Mouse (Mus musculus) E14TG2a.4 (cell line): Measurements from ENCODE around the gene 2310007B03Rik.

Source experiments
- H3K27me3 ChIP-seq: 2 replicates; pipeline ENCODE4 v1.6.1; 2014; ENCODE audit warnings: low read length, control low read depth; ENCODE audit not compliant: insufficient read depth
- H3K36me3 ChIP-seq: 2 replicates; pipeline ENCODE4 v1.6.1; 2014; ENCODE audit warnings: low read length, control low read depth; ENCODE audit not compliant: insufficient read depth
- H3K4me1 ChIP-seq: replicated peaks from 2 replicates; pipeline ENCODE4 v1.6.1; 2014; ENCODE audit warnings: low read depth, low read length, control low read depth
- H3K4me3 ChIP-seq: replicated peaks from 2 replicates; pipeline ENCODE4 v1.5.1; 2014; ENCODE audit warnings: mild to moderate bottlenecking, low read length
- H3K9me3 ChIP-seq: 2 replicates; pipeline ENCODE4 v1.6.1; 2014; ENCODE audit warnings: low read length, control low read depth
- CTCF ChIP-seq: conservative IDR thresholded peaks from 2 replicates; pipeline ENCODE4 v1.5.1; 2014; ENCODE audit warnings: low read length
- NANOG ChIP-seq: IDR thresholded peaks from 2 replicates; pipeline ENCODE4 v1.6.1; 2014; ENCODE audit warnings: borderline replicate concordance, low read length, mixed read lengths
- POU5F1 ChIP-seq: IDR thresholded peaks from 2 replicates; pipeline ENCODE4 v1.6.1; 2014; ENCODE audit warnings: low read length, borderline replicate concordance

Gene 2310007B03Rik

GRCm38 (mm10) chr1:93184071-93184828 lies 23.5 kb upstream of the 2310007B03Rik start:
- peaks cover 21% of the 10 kb centered on the region for H3K4me1 ChIP-seq
- H3K27me3 ChIP-seq: peaks cover 76% of the 10 kb centered on the region
- H3K4me3 ChIP-seq: no peak overlapping the region
- H3K36me3 ChIP-seq: no peaks in the 10 kb centered on the region
- H3K9me3 ChIP-seq: no peaks in the 10 kb centered on the region
- TF ChIP-seq CTCF: no peak
- TF ChIP-seq NANOG: no peak

- Histone ChIP-seq H3K27me3 (peaks cover 81% of the 10 kb centered on the region), H3K9me3 (no peaks in the 10 kb centered on the region), H3K4me3 (no peak overlapping the region), H3K4me1 (peaks cover 20% of the 10 kb centered on the region), H3K36me3 (no peaks in the 10 kb centered on the region)
- no peak for TF ChIP-seq POU5F1
- TF ChIP-seq CTCF: no peak
- no peak for TF ChIP-seq NANOG
Observed at GRCm38 (mm10) chr1:93182281-93182680, 21.5 kb upstream of the 2310007B03Rik start.

GRCm38 (mm10) chr1:93176525-93177332 lies 16.0 kb upstream of the 2310007B03Rik start:
- Histone ChIP-seq H3K4me1 (peaks cover 40% of the 10 kb centered on the region), H3K36me3 (no peaks in the 10 kb centered on the region), H3K4me3 (peak overlapping the region; percentile 74), H3K27me3 (peaks cover 72% of the 10 kb centered on the region), H3K9me3 (no peaks in the 10 kb centered on the region)
- no peak for TF ChIP-seq NANOG
- no peak for TF ChIP-seq CTCF
- no peak for TF ChIP-seq POU5F1

GRCm38 (mm10) chr1:93175849-93176248 lies 15.1 kb upstream of the 2310007B03Rik start:
- H3K4me3 ChIP-seq: peak overlapping the region; percentile 8
- H3K27me3 ChIP-seq: peaks cover 63% of the 10 kb centered on the region
- H3K36me3 ChIP-seq: no peaks in the 10 kb centered on the region
- H3K9me3 ChIP-seq: no peaks in the 10 kb centered on the region
- TF ChIP-seq CTCF (no peak), NANOG (no peak), POU5F1 (no peak)
- H3K4me1 ChIP-seq: peaks cover 40% of the 10 kb centered on the region

- Histone ChIP-seq H3K27me3 (peaks cover 55% of the 10 kb centered on the region), H3K4me3 (no peak overlapping the region), H3K36me3 (no peaks in the 10 kb centered on the region), H3K4me1 (peaks cover 40% of the 10 kb centered on the region), H3K9me3 (no peaks in the 10 kb centered on the region)
- TF ChIP-seq POU5F1 (no peak), CTCF (peak; percentile 95)
Observed at GRCm38 (mm10) chr1:93174399-93174798, 13.7 kb upstream of the 2310007B03Rik start.

- H3K27me3 ChIP-seq: peaks cover 48% of the 10 kb centered on the region
- TF ChIP-seq NANOG (no peak), POU5F1 (no peak), CTCF (no peak)
- H3K4me1 ChIP-seq: peaks cover 41% of the 10 kb centered on the region
Observed at GRCm38 (mm10) chr1:93173665-93174064, 12.9 kb upstream of the 2310007B03Rik start.

GRCm38 (mm10) chr1:93168295-93168775 lies 7.6 kb upstream of the 2310007B03Rik start, which contains the start of gene Crocc2:
Crocc2 (plus strand) TSS chr1:93168725.
- Histone ChIP-seq H3K27me3 (peaks cover 27% of the 10 kb centered on the region), H3K36me3 (no peaks in the 10 kb centered on the region), H3K4me3 (no peak within 1 kb of the TSS), H3K9me3 (no peaks in the 10 kb centered on the region), H3K4me1 (peaks cover 8% of the 10 kb centered on the region)
- no peak for TF ChIP-seq CTCF
- no peak for TF ChIP-seq POU5F1
- TF ChIP-seq NANOG: no peak

More at GRCm38 (mm10) chr1:93173665-93174064, 12.9 kb upstream of the 2310007B03Rik start:
- Histone ChIP-seq H3K4me3 (no peak overlapping the region), H3K9me3 (no peaks in the 10 kb centered on the region), H3K36me3 (no peaks in the 10 kb centered on the region)

GRCm38 (mm10) chr1:93166346-93167079 lies 5.8 kb upstream of the 2310007B03Rik start:
- Histone ChIP-seq H3K9me3 (no peaks in the 10 kb centered on the region), H3K4me1 (peaks cover 11% of the 10 kb centered on the region), H3K36me3 (no peaks in the 10 kb centered on the region), H3K4me3 (no peak overlapping the region), H3K27me3 (peaks cover 28% of the 10 kb centered on the region)
- TF ChIP-seq POU5F1: no peak
- no peak for TF ChIP-seq CTCF
- TF ChIP-seq NANOG: no peak
